Mouse (Mus musculus): ENCODE data around the gene Sipa1l2.

GRCm38 (mm10) chr8:125584276-125584675 lies 14.7 kb upstream of the Sipa1l2 start:
- TF ChIP-seq CTCF (IDR thresholded peaks at IDR 0.05; ENCODE audit: borderline replicate concordance, insufficient read depth, low read length) (no peak), POLR2A (IDR thresholded peaks at IDR 0.05; ENCODE audit: low read depth, low read length) (no peak)

Data from embryonic fibroblast, embryonic 13.5 days (primary cell).